12 mouse cellular contexts compared by ENCODE assay signal in the genomic region with DNA sequence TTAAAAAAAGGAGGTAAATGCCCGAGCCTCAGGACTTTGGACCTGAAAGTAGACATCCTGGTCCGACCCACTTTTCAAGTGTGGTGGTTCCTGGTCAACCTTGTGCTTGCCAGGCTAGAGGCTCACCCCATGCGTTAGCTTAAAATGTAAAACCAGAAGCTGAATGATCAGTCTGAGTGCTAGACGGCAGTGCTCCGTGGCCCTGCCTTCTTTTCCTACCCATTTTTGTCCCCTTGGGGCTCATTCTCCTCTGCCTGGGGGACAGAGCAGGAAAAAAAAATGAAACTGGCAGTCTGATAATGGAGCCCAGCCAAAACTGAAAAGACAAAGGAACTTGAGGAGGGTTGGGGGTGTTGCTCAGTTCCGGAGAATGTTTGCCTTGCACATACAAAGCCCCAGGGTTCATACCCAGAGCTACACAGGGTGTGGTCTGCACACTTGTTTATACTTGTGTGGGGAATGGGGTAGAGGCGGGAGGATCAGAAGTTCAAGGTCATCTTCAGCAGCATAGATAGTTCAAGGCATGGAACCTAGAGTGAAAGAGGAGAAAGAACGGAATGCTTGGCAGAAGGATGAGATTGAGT.
DNase-seq lines count a peak whose midpoint lies in the region; ATAC-seq and TF ChIP-seq lines count a peak whose summit lies in the region.
"Had no signal": no experiment of that assay in that cellular context is flagged by ENCODE, and none has a peak within 500 bp of the region (broad histone marks: within the 10 kb centered on the region; RNA-seq: fewer than 3 reads in every experiment).

No protein-coding gene starts in this region.

- TF ChIP-seq POLR2A in bone marrow macrophage, adult 2 months (IDR thresholded peaks at IDR 0.05; ENCODE audit: borderline replicate concordance, low read depth, low read length): no peak

- H3K4me2 ChIP-seq in kidney, embryonic 16.5 days (replicated peaks; ENCODE audit: low read depth, low read length): no peak overlapping the region
- no peak overlapping the region for H3K4me2 ChIP-seq in kidney, embryonic 15.5 days
- H3K4me2 ChIP-seq in heart, postnatal 0 days (ENCODE audit: low read depth, low read length): no peak overlapping the region
- H3K4me2 ChIP-seq: limb, embryonic 15.5 days had no signal

- H3K4me1 ChIP-seq in kidney, embryonic 16.5 days (ENCODE audit: insufficient read depth, low read length): peaks cover 20% of the 10 kb centered on the region
- peaks cover 9% of the 10 kb centered on the region for H3K4me1 ChIP-seq in kidney, embryonic 15.5 days
- peaks cover 19% of the 10 kb centered on the region for H3K4me1 ChIP-seq in bone marrow macrophage, adult 2 months (ENCODE audit: control insufficient read depth, insufficient read depth, low read length)
- peaks cover 24% of the 10 kb centered on the region for H3K4me1 ChIP-seq in heart, postnatal 0 days (ENCODE audit: control insufficient read depth, insufficient read depth)
- peaks cover 72% of the 10 kb centered on the region for H3K4me1 ChIP-seq in megakaryocyte, embryonic 14.5 days

- no peak overlapping the region for H3K9ac ChIP-seq in kidney, embryonic 16.5 days (replicated peaks; ENCODE audit: low read length)
- H3K9ac ChIP-seq in kidney, embryonic 15.5 days: no peak overlapping the region
- H3K9ac ChIP-seq in heart, postnatal 0 days (replicated peaks; ENCODE audit: low read depth, low read length): no peak overlapping the region
- H3K9ac ChIP-seq: limb, embryonic 15.5 days had no signal

- 0 out of 2 replicates have a peak, but pooled peaks cover 3% of the 10 kb centered on the region for H3K36me3 ChIP-seq in kidney, embryonic 16.5 days (ENCODE audit: insufficient read depth, low read length)
- H3K36me3 ChIP-seq in kidney, embryonic 15.5 days: peaks cover 14% of the 10 kb centered on the region; the same call in 1 of the 2 replicates
- H3K36me3 ChIP-seq in heart, postnatal 0 days (replicated peaks; ENCODE audit: control insufficient read depth, insufficient read depth, low read length): peaks cover 11% of the 10 kb centered on the region; the same call in 1 of the 2 replicates
- H3K36me3 ChIP-seq in megakaryocyte, embryonic 14.5 days (replicated peaks; ENCODE audit: low read length): peaks cover 84% of the 10 kb centered on the region

- no peak for TF ChIP-seq CTCF in bone marrow macrophage, adult 2 months (IDR thresholded peaks at IDR 0.05; ENCODE audit: low read depth, low read length)
- no peak for TF ChIP-seq CTCF in heart, postnatal 0 days (IDR thresholded peaks at IDR 0.05; ENCODE audit: low read depth)

- no peak overlapping the region for H3K27ac ChIP-seq in kidney, embryonic 16.5 days (ENCODE audit: low read length)
- H3K27ac ChIP-seq in kidney, embryonic 15.5 days: no peak overlapping the region
- peak overlapping the region; percentile 34; the same call in 1 of the 2 replicates for H3K27ac ChIP-seq in bone marrow macrophage, adult 2 months (ENCODE audit: insufficient read depth, low read depth, low read length)
- peak overlapping the region; percentile 47 for H3K27ac ChIP-seq in heart, postnatal 0 days (ENCODE audit: low read depth)
- H3K27ac ChIP-seq: limb, embryonic 15.5 days had no signal

- no peak overlapping the region for H3K4me3 ChIP-seq in kidney, embryonic 16.5 days (ENCODE audit: low read length)
- H3K4me3 ChIP-seq in kidney, embryonic 15.5 days (replicated peaks): no peak overlapping the region
- no peak overlapping the region for H3K4me3 ChIP-seq in bone marrow macrophage, adult 2 months (ENCODE audit: insufficient read depth, low read length)
- H3K4me3 ChIP-seq in heart, postnatal 0 days (ENCODE audit: low read depth, low read length): no peak overlapping the region
- peak overlapping the region; percentile 57 for H3K4me3 ChIP-seq in megakaryocyte, embryonic 14.5 days (replicated peaks)
- H3K4me3 ChIP-seq: limb, embryonic 15.5 days had no signal

- H3K9me3 ChIP-seq in kidney, embryonic 16.5 days (ENCODE audit: low read length): peaks cover 3% of the 10 kb centered on the region; the same call in 1 of the 2 replicates
- H3K9me3 ChIP-seq in kidney, embryonic 15.5 days (replicated peaks): no peaks in the 10 kb centered on the region
- no peaks in the 10 kb centered on the region for H3K9me3 ChIP-seq in heart, postnatal 0 days (replicated peaks; ENCODE audit: control insufficient read depth, low read length)
- H3K9me3 ChIP-seq in megakaryocyte, embryonic 14.5 days: no peaks in the 10 kb centered on the region
- H3K9me3 ChIP-seq: limb, embryonic 15.5 days had no signal

- ATAC-seq in kidney, embryonic 16.5 days (ENCODE audit: low FRiP score, low TSS enrichment): peak; percentile 60; the same call in 1 of the 2 replicates
- no peak for ATAC-seq in kidney, embryonic 15.5 days (replicated peaks; ENCODE audit: low FRiP score)
- ATAC-seq in heart, postnatal 0 days (ENCODE audit: insufficient read depth, low read depth): peak; percentile 33
- ATAC-seq: inflammation-experienced regulatory T-cells, adult 6 months had no signal

- no peak for TF ChIP-seq EP300 in heart, postnatal 0 days (IDR thresholded peaks at IDR 0.05; ENCODE audit: low read depth)

- DNase-seq in heart, postnatal 0 days (ENCODE audit: low spot score): no peak
- no peak for DNase-seq in cerebellum, postnatal 25 days
- DNase-seq in urinary bladder, postnatal 25 days (ENCODE audit: low spot score): no peak
- DNase-seq: adrenal gland, postnatal 25 days; right cerebral cortex, postnatal 14 days; thymus, postnatal 25 days had no signal

- no peaks in the 10 kb centered on the region for H3K27me3 ChIP-seq in kidney, embryonic 16.5 days (ENCODE audit: insufficient read depth, low read length)
- no peaks in the 10 kb centered on the region for H3K27me3 ChIP-seq in kidney, embryonic 15.5 days
- no peaks in the 10 kb centered on the region for H3K27me3 ChIP-seq in heart, postnatal 0 days (ENCODE audit: control insufficient read depth, insufficient read depth, low read length)
- H3K27me3 ChIP-seq in megakaryocyte, embryonic 14.5 days (replicated peaks): no peaks in the 10 kb centered on the region
- H3K27me3 ChIP-seq: limb, embryonic 15.5 days had no signal

- WGBS in kidney, embryonic 16.5 days: 64% methylated on average over 8 of the region's 8 CpGs
- 72% methylated on average over 8 of the region's 8 CpGs for WGBS in kidney, embryonic 15.5 days
- WGBS in heart, postnatal 0 days: 55% methylated on average over 8 of the region's 8 CpGs

Comparison
In these comparisons a context has a peak if more than half of its experiments do, and no peak if none do; other contexts are left out.
1. H3K27ac ChIP-seq: peak in bone marrow macrophage, adult 2 months (single experiment) and heart, postnatal 0 days (single experiment); none in kidney, embryonic 16.5 days (single experiment) and kidney, embryonic 15.5 days (single experiment).